Mouse (Mus musculus): Measurements from ENCODE around the gene Ufsp1.
A peak's percentile ranks its signal among the peaks of the same experiment; 100 is the strongest.

Gene Ufsp1

GRCm38 (mm10) chr5:137333512-137334174, 39.2 kb downstream of the Ufsp1 start, which contains the start of gene Slc12a9:
Gene Slc12a9, minus strand, starts transcription at chr5:137333597.
- DNase-seq (ENCODE audit: low read depth, low spot score) = peak; percentile 89

GRCm38 (mm10) chr5:137334317-137334716, 39.9 kb downstream of the Ufsp1 start:
- DNase-seq (ENCODE audit: low read depth, low spot score) = no peak

DNA sequence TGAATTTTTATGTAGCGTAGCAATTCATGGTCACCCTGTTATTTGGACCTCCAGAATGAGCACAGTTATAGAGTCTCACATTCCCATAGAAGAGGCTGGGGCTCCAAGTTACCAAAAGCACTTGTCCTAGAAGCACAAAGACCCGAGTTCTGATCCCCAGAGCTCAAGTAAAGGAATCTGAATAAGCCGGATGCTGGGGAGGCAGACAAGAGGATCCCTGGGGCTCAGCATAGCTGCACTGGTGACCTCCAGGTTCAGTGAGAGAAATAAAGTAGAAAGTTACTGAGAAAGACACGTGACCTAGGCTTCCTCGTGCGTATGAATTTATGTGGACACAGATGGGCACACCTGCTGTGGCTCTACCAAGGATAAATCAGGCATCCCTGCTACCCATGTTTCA, 40.6 kb downstream of the Ufsp1 start:
- DNase-seq (ENCODE audit: low read depth, low spot score) = no peak

GRCm38 (mm10) chr5:137337190-137337589, 42.8 kb downstream of the Ufsp1 start:
- DNase-seq (ENCODE audit: low read depth, low spot score) = no peak

DNA sequence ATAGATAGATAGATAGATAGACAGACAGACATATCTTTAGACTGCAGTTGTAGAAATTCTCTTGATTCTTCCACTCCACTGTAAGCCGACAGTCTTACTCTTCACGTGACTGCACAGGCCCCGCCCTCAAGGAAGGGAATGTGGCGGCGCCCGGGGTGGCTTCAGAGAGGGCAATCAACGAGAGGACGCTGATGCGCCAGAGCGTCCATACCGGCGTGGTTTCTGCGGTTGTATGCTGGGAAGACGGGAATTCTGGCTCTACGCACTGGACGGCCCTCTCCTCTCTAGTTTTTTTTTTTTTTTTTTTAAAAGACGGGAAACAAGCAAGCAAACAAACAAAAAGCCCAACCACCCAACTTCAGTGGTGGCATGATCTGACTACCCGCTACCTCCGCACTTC, 43.8 kb downstream of the Ufsp1 start:
- DNase-seq (ENCODE audit: low read depth, low spot score) = peak; percentile 72

GRCm38 (mm10) chr5:137338663-137339289, 44.3 kb downstream of the Ufsp1 start:
- no peak for DNase-seq (ENCODE audit: low read depth, low spot score)

DNA sequence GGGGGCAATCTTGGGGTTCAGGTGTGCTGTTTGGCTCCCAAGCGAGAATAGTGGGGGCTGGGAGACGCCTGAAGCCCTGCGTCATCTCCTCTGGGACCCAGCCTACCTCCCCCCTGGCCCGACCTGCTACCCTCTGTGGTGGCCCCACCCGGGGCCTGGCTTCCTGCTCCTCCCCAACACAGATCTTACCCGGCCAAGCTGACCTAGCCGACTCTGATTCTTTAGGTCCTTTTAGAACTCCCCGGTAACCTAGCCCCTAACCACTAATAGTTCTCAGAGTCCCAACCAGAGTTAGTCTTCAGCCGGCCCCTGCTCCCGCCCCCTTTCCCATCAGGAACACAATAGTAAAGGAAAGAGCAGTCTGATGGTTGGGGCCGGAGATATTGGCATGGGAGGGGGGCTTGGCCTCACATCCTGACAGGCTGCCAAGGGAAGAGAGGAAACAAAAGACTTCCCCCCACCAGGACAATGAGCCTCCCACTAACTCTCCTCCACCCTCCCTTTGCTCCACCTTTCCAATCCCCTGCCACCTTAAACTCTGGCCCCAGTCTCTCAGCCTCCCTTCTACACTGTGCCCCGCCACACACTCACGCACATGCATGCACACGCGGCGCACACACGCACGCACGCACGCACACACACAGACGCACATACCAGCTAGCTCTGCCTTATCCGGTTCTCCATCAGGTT, 45.0 kb downstream of the Ufsp1 start:
- no peak for DNase-seq (ENCODE audit: low read depth, low spot score)

DNA sequence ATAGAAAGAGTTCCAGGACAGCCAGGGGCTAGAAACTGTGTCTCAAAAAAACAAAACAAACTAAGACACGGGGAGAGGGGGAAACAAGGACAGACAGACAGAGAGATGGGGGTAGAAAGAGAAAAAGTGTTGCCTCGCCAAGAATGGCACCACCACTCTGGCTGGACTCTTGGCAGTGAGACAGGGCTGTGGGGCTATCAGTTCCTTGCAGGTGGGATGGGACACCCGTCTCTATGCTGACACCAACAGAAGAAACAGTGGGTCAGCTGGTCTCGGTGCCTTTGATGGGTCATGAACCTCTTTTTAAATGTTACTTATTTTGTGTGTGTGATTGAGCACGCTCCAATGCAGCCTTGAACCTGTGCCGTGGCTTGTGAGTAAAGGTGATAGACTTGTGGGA, 45.8 kb downstream of the Ufsp1 start:
- no peak for DNase-seq (ENCODE audit: low read depth, low spot score)

DNA sequence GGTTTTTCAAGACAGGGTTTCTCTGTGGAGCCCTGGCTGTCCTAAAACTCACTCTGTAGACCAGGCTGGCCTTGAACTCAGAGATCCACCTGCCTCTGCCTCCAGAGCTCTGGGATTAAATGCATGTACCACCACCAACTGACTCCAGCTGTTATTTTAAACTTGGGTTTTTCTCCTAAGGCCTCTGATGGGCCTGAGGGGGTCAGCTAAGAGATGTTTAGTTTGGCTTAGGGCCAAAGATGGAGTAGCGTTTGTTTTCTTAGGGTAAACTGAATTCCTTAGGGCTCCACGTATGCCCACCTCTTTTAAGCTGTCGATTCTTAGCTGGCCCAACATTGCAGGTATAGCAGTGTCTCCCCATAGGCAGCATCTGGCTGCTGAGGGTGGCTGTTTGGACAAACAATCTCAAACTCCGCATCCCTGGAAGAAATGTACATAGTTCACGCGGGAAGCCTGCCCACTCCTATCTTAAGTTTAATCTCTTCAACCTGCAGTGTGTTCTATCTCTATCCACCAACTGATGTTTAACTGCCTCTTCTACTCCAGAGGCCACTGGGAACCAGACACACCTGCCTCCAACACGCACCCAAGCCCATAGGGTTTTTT, 48.1 kb downstream of the Ufsp1 start:
- no peak for DNase-seq (ENCODE audit: low read depth, low spot score)

GRCm38 (mm10) chr5:137343412-137343811, 49.0 kb downstream of the Ufsp1 start:
- DNase-seq (ENCODE audit: low read depth, low spot score) = no peak

DNA sequence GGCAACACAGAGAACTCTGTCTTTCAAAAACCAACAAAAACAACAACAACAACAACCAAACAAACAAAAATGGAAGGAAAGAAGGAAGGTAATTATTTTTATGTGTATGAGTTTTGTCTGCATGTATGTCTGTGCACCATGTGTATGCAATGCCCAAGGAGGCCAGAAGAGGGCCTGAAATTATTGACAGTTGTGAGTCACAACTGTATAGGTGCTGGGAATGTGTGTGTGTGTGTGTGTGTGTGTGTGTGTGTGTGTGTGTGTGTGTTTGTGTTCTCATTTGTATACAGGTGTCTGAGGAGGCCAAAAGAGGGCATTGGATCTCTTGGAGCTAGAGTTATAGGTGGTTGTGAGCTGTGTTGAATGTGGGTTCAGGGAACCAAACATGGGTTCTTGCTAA, 49.4 kb downstream of the Ufsp1 start:
- DNase-seq (ENCODE audit: low read depth, low spot score) = no peak

Data from embryo, embryonic 11.5 days (tissue).